Mouse (Mus musculus): ENCODE data around the gene Rnf25. TPM values are rescaled to one million over a fixed set of nuclear protein-coding genes. Genes with fewer than 3 reads are reported as not detected.
A peak's percentile ranks its signal among the peaks of the same experiment; 100 is the strongest.

Gene Rnf25
- 48.8 and 50.0 TPM in 2 replicates for polyA plus RNA-seq (2015; fragmentation: Nextera tagmentation; extraction: Ambion mirVana)

DNA sequence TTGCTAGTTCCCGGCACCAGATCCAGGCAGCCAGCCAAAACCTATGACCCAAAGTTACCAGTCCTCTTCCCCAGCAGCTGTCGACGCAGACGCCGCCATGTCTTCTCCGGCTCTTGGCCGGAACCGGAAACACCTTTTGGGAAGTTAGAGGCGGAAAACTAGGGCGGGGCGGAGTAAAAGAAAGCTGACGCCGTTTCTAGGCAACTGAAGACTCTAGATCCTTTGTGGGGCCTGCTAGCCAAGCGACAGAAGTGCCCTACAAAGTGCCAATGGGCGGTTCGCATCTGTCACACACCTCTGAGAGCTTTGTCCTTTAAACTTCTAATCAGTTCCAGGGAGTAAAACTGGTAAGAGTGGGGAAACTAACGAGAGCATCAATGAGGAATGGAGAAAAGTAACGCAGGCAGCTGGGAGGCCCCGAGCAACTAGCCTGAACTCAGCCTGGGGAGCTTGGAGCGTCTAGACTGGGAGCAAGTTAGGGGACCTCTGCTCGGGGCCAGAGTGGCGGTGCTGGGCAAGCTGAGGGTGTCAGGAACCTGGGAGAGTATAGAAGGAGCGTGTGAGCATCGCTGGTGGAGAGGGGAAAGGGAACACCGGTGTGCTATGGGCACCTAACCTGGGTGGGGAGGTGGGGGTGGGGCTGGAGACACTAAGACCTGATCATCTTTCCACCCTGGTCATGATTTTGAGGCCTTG is at the start of gene Rnf25, which contains the start of gene Stk36:
TSS of gene Rnf25 (minus strand) at position 131 of the 696 bp plus-strand sequence.
TSS of gene Stk36 (plus strand) at position 179 of the 696 bp plus-strand sequence.
- ATAC-seq (replicated peaks), result peak; percentile 89
- Histone ChIP-seq H3K4me1 (peaks cover 20% of the 10 kb centered on the region), H3K4me3 (peak within 1 kb of the TSS; percentile 85), H3K9me3 (no peaks in the 10 kb centered on the region), H3K4me2 (peak within 1 kb of the TSS; percentile 92), H3K27ac (peak within 1 kb of the TSS; percentile 70), H3K27me3 (replicated peaks) (no peaks in the 10 kb centered on the region), H3K9ac (peak within 1 kb of the TSS; percentile 80), H3K36me3 (replicated peaks) (peaks cover 30% of the 10 kb centered on the region)
- 8% methylated on average over 25 of the region's 25 CpGs for WGBS

GRCm38 (mm10) chr1:74643926-74644325 is 42.7 kb upstream of the Rnf25 start:
- H3K4me3 ChIP-seq, result no peak overlapping the region
- H3K9me3 ChIP-seq, result no peaks in the 10 kb centered on the region
- H3K4me1 ChIP-seq, result no peaks in the 10 kb centered on the region
- no peaks in the 10 kb centered on the region for H3K27me3 ChIP-seq (replicated peaks)
- H3K4me2 ChIP-seq, result no peak overlapping the region
- no peak for ATAC-seq (replicated peaks)
- no peaks in the 10 kb centered on the region for H3K36me3 ChIP-seq (replicated peaks)
- H3K9ac ChIP-seq, result no peak overlapping the region
- no peak overlapping the region for H3K27ac ChIP-seq

- WGBS, result 73% methylated on average over 2 of the region's 2 CpGs
- H3K27ac ChIP-seq, result no peak overlapping the region
- no peaks in the 10 kb centered on the region for H3K9me3 ChIP-seq
- H3K27me3 ChIP-seq (replicated peaks), result no peaks in the 10 kb centered on the region
- no peak overlapping the region for H3K4me3 ChIP-seq
- H3K4me1 ChIP-seq, result no peaks in the 10 kb centered on the region
- no peak overlapping the region for H3K4me2 ChIP-seq
- ATAC-seq (replicated peaks), result no peak
- no peak overlapping the region for H3K9ac ChIP-seq
- H3K36me3 ChIP-seq (replicated peaks), result no peaks in the 10 kb centered on the region
Observed at GRCm38 (mm10) chr1:74643524-74643923, 42.3 kb upstream of the Rnf25 start.

DNA sequence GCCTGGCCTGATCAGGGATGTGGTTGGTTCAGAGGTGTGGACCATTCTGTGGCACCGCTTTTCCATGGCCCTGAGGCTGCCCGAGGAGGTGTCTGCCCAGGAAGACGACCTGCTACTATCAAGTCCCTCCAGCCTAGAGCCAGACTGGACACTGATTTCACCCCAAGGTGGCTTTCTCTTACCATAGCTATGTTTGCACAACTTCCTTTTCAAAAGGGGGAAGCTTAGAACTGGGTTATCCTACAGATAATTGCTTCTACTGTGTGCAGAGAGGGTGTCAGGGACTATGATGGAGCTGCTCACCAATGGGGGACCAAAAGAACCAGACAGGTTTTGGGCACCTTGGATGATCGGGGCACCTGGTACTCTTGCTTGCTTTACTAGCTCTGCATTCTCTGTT is 31.5 kb upstream of the Rnf25 start:
- H3K4me1 ChIP-seq, result no peaks in the 10 kb centered on the region
- H3K9me3 ChIP-seq, result no peaks in the 10 kb centered on the region
- WGBS, result 85% methylated on average over 4 of the region's 4 CpGs
- H3K27me3 ChIP-seq (replicated peaks), result no peaks in the 10 kb centered on the region
- no peak overlapping the region for H3K9ac ChIP-seq
- ATAC-seq (replicated peaks), result no peak
- H3K4me2 ChIP-seq, result no peak overlapping the region
- no peak overlapping the region for H3K4me3 ChIP-seq
- no peak overlapping the region for H3K27ac ChIP-seq
- peaks cover 8% of the 10 kb centered on the region; the same call in 1 of the 2 replicates for H3K36me3 ChIP-seq (replicated peaks)

DNA sequence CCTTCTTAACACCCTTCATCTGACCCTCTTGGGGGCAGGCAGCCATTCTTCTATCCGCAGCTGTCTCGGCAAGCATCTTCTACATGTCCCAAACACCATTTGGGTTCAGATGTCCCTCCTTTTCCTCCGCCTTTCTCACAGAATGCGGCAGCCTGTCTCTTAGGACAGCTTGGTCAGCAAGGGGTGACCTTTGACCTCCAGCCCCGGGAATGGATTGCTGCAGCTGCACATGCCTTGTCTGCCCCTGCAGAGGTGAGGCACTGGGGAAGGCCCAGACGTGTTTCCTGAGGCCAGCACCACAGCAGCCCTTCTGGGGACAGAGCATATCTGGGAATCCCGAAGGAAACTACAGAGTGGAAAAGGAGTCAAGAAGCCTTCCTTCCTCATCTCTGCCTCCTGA is 26.8 kb upstream of the Rnf25 start:
- Histone ChIP-seq H3K9me3 (no peaks in the 10 kb centered on the region), H3K9ac (no peak overlapping the region), H3K4me3 (no peak overlapping the region), H3K27ac (no peak overlapping the region), H3K27me3 (replicated peaks) (no peaks in the 10 kb centered on the region), H3K4me1 (no peaks in the 10 kb centered on the region), H3K4me2 (no peak overlapping the region), H3K36me3 (replicated peaks) (peaks cover 19% of the 10 kb centered on the region; the same call in 1 of the 2 replicates)
- ATAC-seq (replicated peaks), result no peak
- 45% methylated on average over 7 of the region's 7 CpGs for WGBS

DNA sequence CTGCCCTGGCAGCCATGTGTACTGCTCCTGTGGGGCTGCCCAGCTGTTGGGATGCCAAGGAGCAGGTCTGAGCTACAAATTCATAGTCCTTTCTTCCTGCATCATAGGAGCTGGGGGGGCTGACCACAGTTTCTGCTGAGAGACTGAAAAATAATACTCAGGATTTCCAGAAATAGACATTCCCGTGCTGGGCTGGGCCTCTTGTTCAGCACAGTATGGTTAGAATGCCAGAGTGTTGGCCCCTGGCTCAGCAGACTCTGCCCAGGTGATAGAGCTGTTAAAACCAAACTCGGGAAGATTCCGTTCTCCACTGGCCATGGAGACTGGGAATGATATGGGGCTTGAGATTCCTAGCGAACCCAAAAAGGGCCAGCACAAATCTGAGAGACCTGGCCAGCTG is 24.9 kb upstream of the Rnf25 start:
- no peaks in the 10 kb centered on the region for H3K4me1 ChIP-seq
- H3K36me3 ChIP-seq (replicated peaks), result peaks cover 29% of the 10 kb centered on the region; the same call in 1 of the 2 replicates
- no peak for ATAC-seq (replicated peaks)
- H3K4me2 ChIP-seq, result no peak overlapping the region
- 88% methylated on average over 4 of the region's 4 CpGs for WGBS
- no peak overlapping the region for H3K4me3 ChIP-seq
- no peak overlapping the region for H3K27ac ChIP-seq
- no peak overlapping the region for H3K9ac ChIP-seq
- no peaks in the 10 kb centered on the region for H3K9me3 ChIP-seq
- H3K27me3 ChIP-seq (replicated peaks), result no peaks in the 10 kb centered on the region

DNA sequence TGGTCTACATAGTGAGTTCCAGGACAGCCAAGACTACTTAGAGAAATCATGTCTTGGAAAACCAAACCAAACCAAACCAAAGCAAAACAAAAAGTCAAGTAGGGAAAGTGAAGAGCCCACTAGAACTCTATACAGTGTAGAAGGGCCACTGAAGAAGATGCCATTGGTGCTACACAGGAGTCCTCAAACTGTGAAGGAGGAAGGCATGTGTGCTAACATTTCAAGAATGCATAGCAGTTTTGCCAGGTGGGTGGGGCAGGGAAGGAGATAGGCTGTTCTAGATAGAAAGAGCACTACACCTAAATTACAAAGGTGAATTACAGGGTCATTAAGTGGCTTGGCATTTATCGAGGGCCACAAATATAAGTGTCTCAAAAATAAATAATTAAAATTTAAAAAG is 23.0 kb upstream of the Rnf25 start:
- Histone ChIP-seq H3K27ac (no peak overlapping the region), H3K4me1 (no peaks in the 10 kb centered on the region), H3K36me3 (replicated peaks) (peaks cover 29% of the 10 kb centered on the region; the same call in 1 of the 2 replicates), H3K4me2 (no peak overlapping the region), H3K4me3 (no peak overlapping the region), H3K9ac (no peak overlapping the region), H3K27me3 (replicated peaks) (no peaks in the 10 kb centered on the region), H3K9me3 (no peaks in the 10 kb centered on the region)
- WGBS, result 89% methylated on average over 1 of the region's 1 CpGs
- no peak for ATAC-seq (replicated peaks)

GRCm38 (mm10) chr1:74600501-74601266 is 513 bp downstream of the Rnf25 start:
- peak; percentile 77 for ATAC-seq (replicated peaks)
- H3K36me3 ChIP-seq (replicated peaks), result peaks cover 31% of the 10 kb centered on the region

GRCm38 (mm10) chr1:74594434-74594833 is 6.8 kb downstream of the Rnf25 start:
- Histone ChIP-seq H3K9me3 (no peaks in the 10 kb centered on the region), H3K36me3 (replicated peaks) (peaks cover 62% of the 10 kb centered on the region), H3K4me2 (no peak overlapping the region), H3K4me1 (peaks cover 3% of the 10 kb centered on the region), H3K4me3 (no peak overlapping the region), H3K9ac (no peak overlapping the region), H3K27ac (no peak overlapping the region), H3K27me3 (replicated peaks) (no peaks in the 10 kb centered on the region)
- WGBS, result 90% methylated on average over 8 of the region's 8 CpGs
- no peak for ATAC-seq (replicated peaks)

More at GRCm38 (mm10) chr1:74600501-74601266, 513 bp downstream of the Rnf25 start:
- no peaks in the 10 kb centered on the region for H3K27me3 ChIP-seq (replicated peaks)
- H3K27ac ChIP-seq, result peak overlapping the region; percentile 70
- H3K9ac ChIP-seq, result peak overlapping the region; percentile 80
- H3K4me3 ChIP-seq, result peak overlapping the region; percentile 85
- H3K4me1 ChIP-seq, result peaks cover 20% of the 10 kb centered on the region
- no peaks in the 10 kb centered on the region for H3K9me3 ChIP-seq
- WGBS, result 9% methylated on average over 26 of the region's 26 CpGs
- H3K4me2 ChIP-seq, result peak overlapping the region; percentile 92

DNA sequence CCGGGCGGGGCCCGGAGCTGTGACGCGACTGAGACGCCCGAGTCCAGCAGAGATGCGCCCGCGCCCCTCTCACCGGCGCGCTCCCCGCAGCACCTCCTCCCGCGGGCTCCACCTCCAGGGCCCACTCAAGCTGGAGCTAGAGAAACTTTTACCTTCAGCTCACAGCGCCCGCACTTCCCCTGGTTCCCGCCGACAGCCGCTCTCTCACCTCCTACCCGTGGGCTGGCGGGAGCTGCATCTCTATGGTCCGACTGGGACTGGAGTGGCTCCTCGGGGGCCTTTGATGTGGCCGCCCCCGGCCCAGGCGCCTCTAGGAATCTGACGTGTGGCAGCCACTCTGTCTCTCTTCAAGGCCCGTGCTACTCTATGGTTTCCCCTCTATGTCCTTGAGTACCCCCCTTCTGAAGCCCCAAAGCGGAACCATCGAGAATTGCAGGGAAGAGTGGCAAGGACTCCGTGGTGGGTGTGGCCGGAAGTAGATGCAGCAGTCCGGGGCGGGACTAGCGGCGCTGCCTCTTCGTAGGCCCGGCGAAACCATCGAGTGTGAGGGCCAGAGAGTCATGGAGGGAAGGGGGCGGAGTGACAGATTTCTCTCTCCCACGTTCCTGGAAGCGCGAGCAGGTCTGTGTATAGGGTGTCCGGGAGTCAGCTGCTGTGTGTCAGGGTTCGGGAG is 13.3 kb downstream of the Rnf25 start, which contains the start of the genes Zfp142 and Bcs1l:
TSS of gene Zfp142 (minus strand) at position 474 of the 673 bp plus-strand sequence.
TSS of gene Bcs1l (plus strand) at position 517 of the 673 bp plus-strand sequence.
- H3K27ac ChIP-seq, result peak within 1 kb of the TSS; percentile 85
- ATAC-seq (replicated peaks), result peak; percentile 99
- 0 out of 2 replicates have a peak, but pooled peaks cover 16% of the 10 kb centered on the region for H3K36me3 ChIP-seq (replicated peaks)
- H3K4me3 ChIP-seq, result peak within 1 kb of the TSS; percentile 81
- H3K27me3 ChIP-seq (replicated peaks), result no peaks in the 10 kb centered on the region
- no peaks in the 10 kb centered on the region for H3K9me3 ChIP-seq
- H3K9ac ChIP-seq, result peak within 1 kb of the TSS; percentile 83
- under 1% methylated on average over 48 of the region's 48 CpGs for WGBS
- H3K4me2 ChIP-seq, result peak within 1 kb of the TSS; percentile 83
- H3K4me1 ChIP-seq, result peaks cover 30% of the 10 kb centered on the region

- Histone ChIP-seq H3K4me2 (peak overlapping the region; percentile 83), H3K27me3 (replicated peaks) (no peaks in the 10 kb centered on the region), H3K4me1 (peaks cover 30% of the 10 kb centered on the region), H3K36me3 (replicated peaks) (peaks cover 14% of the 10 kb centered on the region; the same call in 1 of the 2 replicates), H3K27ac (peak overlapping the region; percentile 85), H3K9me3 (no peaks in the 10 kb centered on the region), H3K4me3 (peak overlapping the region; percentile 81), H3K9ac (peak overlapping the region; percentile 70)
- no peak for ATAC-seq (replicated peaks)
- under 1% methylated on average over 24 of the region's 24 CpGs for whole genome bisulfite sequencing
Observed at GRCm38 (mm10) chr1:74587233-74587772, 13.9 kb downstream of the Rnf25 start.

Measured in midbrain, embryonic 15.5 days (tissue).